Mouse (Mus musculus): Measurements from ENCODE around the gene Kcp. TPM values are rescaled to one million over a fixed set of nuclear protein-coding genes. Genes with fewer than 3 reads are reported as not detected.

Kcp gene
- total RNA-seq (2017), result not detected in 2 replicates

DNA sequence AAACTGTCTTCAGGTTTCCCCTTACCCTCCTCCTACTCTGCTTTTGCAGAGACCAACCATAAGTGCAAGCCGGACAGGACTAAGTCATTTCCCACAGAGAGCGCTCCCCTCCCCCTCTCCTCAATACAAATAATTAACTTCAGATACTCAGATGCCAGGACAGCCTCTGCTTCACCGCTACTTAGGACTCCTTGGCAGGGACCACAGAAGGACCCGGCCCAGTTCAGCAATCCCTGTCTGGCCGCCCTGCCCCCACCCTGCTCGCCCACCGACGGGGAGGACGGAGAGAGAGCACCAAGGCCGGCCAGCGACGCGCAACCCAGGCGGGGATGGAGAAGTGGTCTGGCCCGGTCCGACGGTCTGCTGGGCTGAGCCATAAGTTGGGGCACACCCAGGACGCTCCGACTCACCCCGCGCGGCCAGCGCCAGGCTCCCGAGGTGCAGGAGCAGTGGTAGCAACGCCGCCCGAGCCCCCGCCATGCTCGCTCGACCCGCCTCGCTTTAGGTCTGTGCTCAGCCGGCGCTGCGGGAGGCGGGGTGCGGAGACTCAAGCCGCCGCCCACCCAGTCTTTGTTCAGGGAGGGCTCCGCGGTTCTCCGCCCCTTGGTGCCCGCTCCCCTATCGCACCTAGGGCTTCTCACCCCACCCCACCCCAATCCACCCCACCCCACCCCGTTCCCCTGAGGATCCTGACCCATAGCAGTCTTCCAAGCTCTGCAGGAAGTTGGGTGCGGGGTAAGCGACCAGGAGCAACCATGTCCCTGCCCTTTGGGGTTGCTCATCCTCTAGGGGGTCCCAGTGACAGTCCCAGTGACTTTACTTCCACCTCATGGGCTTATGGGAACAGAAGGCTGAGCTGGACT is at the start of gene Kcp:
Kcp (minus strand) TSS at position 506 of the 863 bp plus-strand sequence.
- peak in 1 of 2 experiments; percentile 43; a peak in 1 of 4 replicates for ATAC-seq (replicated peaks in 1 of 2; ENCODE audit: insufficient read depth in 1 of 2, low FRiP score in 2 of 2, low TSS enrichment in 1 of 2, low read depth in 1 of 2, poor library complexity in 2 of 2, severe bottlenecking in 2 of 2)

DNA sequence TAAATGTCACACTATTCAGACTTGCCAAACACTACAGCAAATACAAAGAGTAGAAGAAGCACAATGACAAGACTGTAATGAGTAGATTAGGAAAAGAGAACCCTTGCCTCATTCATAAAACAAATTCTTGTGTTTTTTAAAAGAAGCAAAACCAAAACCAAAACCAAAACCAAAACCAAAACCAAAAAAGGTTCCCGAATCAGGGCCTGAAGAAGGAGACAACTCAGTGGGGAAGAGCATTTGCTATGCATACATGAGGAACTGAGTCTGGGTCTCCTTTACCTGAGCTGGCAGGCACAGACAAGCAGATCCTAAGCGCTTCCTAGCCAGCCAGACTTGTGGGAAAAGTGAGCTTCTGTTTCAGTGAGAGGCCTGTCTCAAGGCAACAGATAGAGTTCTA is 49.4 kb upstream of the Kcp start:
- no peak for ATAC-seq (replicated peaks in 1 of 2; ENCODE audit: insufficient read depth in 1 of 2, low FRiP score in 2 of 2, low TSS enrichment in 1 of 2, low read depth in 1 of 2, poor library complexity in 2 of 2, severe bottlenecking in 2 of 2)

DNA sequence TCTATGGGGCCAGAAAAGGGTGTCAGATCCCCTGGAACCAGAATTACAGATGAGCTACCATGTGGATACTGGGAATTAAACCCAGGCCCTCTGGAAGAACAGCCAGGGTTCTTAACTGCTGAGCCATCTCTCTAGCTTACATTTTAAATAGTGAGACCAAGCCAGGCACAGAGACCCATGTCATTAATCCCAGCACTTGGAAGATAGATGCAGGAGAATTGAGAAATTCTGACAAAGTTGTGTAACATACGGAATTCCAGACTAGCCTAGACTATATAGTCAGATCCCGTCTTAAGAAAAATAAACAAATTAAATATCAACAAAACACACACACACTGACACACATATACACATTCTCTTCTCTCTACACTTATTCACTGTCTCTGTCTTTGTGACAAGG is 44.8 kb upstream of the Kcp start:
- no peak for ATAC-seq (replicated peaks in 1 of 2; ENCODE audit: insufficient read depth in 1 of 2, low FRiP score in 2 of 2, low TSS enrichment in 1 of 2, low read depth in 1 of 2, poor library complexity in 2 of 2, severe bottlenecking in 2 of 2)

DNA sequence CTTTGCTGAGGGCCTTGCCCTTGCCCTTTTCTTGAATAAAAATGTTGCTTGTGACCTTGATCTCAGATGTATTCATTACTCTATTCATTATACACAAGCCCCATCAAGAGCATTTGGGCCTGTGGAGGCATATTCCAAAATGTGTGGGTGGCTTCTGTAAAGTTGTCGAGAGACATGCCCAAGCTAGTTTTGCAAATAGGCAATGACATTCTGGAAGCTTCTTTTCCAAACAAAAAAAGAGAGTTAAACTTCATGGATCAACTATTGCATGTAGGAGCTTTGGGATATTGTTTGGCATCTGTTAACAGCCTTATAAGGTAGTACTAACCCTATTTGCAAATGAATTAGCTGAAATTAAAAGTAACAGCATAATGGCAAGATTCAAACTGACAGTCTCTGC is 40.3 kb upstream of the Kcp start:
- ATAC-seq (replicated peaks in 1 of 2; ENCODE audit: insufficient read depth in 1 of 2, low FRiP score in 2 of 2, low TSS enrichment in 1 of 2, low read depth in 1 of 2, poor library complexity in 2 of 2, severe bottlenecking in 2 of 2), result no peak

DNA sequence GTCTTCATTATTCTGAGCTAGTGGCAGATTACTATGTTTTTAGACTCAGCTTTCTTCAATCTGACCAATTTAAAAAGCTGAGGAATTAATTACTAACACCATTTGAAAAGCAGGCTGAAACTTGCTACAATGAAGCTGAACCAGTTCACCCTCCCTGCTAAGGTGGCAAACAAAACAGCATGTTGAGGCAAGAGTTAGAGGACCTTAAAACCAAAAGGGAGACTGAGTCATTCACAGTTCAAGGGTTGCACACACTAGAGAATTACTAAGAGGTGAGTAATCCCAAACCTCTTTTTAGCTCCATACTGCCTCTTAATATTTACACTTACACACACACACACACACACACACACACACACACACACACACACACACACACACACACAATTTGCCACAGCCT is 39.8 kb upstream of the Kcp start:
- no peak for ATAC-seq (replicated peaks in 1 of 2; ENCODE audit: insufficient read depth in 1 of 2, low FRiP score in 2 of 2, low TSS enrichment in 1 of 2, low read depth in 1 of 2, poor library complexity in 2 of 2, severe bottlenecking in 2 of 2)

DNA sequence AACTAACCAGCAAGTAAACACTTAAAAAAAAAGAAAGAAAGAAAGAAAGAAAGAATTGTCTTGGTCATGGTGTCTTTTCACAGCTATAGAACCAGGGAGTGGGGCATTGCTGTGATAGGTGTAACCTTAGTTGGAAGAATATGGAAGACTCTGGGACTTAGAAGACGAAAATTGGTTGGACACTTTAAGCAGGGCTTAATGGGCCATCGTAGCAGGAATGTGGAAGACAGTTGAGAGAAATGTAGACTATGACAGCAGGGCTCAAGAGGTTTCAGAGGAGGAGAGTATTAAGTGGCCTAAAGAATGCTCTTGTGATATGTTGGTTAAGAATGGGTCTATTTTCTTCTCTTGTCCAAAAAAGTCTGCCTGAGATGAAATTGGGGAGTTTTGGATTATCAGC is 37.9 kb upstream of the Kcp start:
- no peak for ATAC-seq (replicated peaks in 1 of 2; ENCODE audit: insufficient read depth in 1 of 2, low FRiP score in 2 of 2, low TSS enrichment in 1 of 2, low read depth in 1 of 2, poor library complexity in 2 of 2, severe bottlenecking in 2 of 2)

DNA sequence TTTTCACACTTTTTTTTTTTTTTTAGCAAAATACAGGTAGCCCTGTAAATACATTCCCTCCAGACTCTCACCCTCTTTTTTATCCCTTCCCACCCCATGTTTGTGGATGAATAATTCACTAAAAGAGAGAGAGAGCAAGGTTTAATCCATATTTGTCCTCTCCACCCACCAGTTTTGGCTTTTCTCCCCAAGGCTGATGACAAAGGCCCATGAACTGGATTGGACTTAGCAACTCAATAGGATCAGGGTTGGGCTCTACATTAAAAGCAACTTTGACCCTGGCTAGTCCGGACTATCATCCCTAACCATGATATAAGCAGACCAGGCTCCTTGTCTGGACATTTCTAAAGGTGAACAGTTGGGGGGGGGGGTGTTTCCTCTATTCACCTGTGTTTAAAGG is 33.2 kb upstream of the Kcp start:
- ATAC-seq (replicated peaks in 1 of 2; ENCODE audit: insufficient read depth in 1 of 2, low FRiP score in 2 of 2, low TSS enrichment in 1 of 2, low read depth in 1 of 2, poor library complexity in 2 of 2, severe bottlenecking in 2 of 2), result no peak

DNA sequence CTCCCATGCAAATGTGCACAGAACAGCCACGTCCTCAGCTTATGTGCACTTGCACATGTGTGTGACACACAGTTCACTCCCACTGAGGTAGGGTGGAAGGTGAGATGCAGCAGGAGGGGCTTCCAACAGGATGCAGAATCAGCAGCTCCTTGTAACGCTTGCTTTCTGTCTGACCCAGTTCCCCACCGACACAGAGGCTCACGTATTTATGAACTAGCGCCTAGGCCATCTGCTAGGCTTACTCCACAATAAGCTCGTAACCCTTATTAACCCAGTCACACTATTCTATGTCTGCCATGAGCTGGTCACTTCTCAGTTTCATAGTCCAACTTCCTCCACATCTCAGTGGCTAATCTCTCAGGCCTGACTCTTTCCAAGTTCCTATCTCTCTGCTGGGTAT is 32.5 kb upstream of the Kcp start:
- ATAC-seq (replicated peaks in 1 of 2; ENCODE audit: insufficient read depth in 1 of 2, low FRiP score in 2 of 2, low TSS enrichment in 1 of 2, low read depth in 1 of 2, poor library complexity in 2 of 2, severe bottlenecking in 2 of 2), result no peak

DNA sequence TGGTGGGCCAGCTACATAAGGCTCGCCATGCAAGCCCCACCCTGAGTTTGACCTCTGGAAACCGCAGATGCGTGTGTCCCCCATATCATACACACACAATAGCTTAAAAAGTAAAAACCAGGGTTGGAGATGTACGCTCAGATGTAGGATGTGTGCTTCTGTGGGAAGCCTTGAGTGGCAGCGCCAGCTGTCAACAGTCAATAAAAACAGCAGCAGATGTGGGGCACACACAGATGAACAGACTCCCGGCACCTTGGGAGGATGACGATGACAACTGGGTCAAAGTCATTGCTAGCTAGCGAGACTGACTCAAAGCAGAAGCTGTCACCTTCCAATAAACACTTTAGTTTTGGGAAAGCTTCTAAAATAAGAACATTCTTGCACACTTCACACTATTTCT is 31.8 kb upstream of the Kcp start:
- ATAC-seq (replicated peaks in 1 of 2; ENCODE audit: insufficient read depth in 1 of 2, low FRiP score in 2 of 2, low TSS enrichment in 1 of 2, low read depth in 1 of 2, poor library complexity in 2 of 2, severe bottlenecking in 2 of 2), result no peak

DNA sequence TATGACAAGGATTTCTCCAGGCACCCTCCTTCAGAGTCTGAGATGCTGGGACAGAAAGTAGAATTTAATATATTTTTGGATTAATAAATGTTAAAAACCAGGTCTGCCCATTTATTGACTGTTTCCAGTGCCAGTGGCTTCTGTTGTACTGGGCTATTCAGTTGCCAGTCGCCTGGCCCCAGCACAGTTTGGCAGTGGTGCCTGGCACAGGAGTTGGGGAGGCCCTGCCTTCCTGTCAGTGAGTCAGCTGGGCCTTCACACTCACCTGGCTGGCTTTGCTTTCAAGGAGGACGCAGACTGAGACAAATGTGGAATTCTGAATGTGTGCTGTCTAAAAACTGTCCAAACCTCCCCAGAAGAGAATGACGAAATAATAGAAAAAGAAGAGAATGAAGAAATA is 29.5 kb upstream of the Kcp start:
- ATAC-seq (replicated peaks in 1 of 2; ENCODE audit: insufficient read depth in 1 of 2, low FRiP score in 2 of 2, low TSS enrichment in 1 of 2, low read depth in 1 of 2, poor library complexity in 2 of 2, severe bottlenecking in 2 of 2), result no peak

DNA sequence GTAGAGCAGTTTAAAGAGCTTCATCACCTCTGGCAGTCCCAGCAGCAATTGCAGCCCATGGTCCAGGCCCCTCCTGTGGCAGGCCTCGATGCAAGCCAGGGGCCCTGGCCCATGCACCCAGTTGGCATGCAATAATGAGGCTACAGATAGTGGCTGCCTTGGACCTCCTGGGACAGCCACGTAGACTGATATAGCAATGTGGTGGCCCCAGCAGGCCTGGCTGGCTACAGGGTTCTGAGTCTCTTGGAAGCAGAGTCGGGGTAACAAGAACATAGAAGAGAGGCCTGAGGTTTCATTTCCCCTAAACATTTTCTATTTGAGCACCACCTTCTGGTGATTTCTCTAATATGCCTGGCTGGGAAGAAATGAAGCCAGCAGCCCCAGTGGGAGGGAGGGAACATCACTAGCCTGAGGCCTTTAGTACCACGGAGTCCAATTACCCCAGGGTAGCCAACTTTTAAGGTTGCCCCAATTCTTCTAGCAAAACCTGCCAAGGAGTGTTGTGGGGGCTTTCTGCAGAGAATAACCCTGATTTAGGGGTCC is 29.0 kb upstream of the Kcp start:
- peak; percentile 61 to 62 for ATAC-seq (replicated peaks in 1 of 2; ENCODE audit: insufficient read depth in 1 of 2, low FRiP score in 2 of 2, low TSS enrichment in 1 of 2, low read depth in 1 of 2, poor library complexity in 2 of 2, severe bottlenecking in 2 of 2)

DNA sequence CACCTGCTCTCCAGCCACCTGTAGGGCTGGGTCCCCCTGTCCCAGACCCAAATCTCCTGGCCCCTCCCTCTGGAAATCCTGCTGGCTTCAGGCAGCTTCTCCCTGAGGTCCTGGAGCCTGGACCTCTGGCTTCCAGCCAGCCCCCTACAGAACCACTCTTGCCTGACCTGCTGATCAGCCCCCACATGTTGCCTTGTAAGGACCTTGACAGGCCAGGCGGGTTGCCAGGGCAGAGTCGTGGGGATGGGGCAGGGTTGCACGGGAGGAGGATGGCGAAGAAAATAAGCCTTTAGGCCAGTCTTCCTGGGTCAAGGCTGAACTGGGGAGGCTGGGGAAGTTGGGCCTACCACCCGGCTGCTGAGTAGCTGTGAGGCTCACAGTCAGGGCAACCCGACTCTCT is 27.6 kb upstream of the Kcp start:
- ATAC-seq (replicated peaks in 1 of 2; ENCODE audit: insufficient read depth in 1 of 2, low FRiP score in 2 of 2, low TSS enrichment in 1 of 2, low read depth in 1 of 2, poor library complexity in 2 of 2, severe bottlenecking in 2 of 2), result no peak

DNA sequence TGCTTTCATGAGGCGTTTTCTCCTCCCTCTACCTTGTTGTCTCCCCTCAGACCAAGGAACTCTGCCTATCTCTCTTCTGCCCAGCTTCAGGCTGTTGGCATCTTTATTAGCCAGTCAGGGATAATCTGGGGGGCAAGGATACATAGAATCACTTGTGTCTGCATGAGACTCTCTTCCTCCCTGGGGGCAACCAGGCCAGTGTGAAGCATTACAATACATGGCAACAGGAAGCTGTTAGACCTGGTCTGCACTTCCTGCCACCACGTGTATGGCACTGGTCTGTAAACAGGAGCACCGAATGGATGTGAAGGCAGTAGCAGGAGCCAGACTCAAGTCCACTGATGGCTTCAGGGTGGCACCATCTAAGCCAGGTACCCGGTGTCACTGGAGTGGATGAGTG is 22.3 kb upstream of the Kcp start:
- no peak for ATAC-seq (replicated peaks in 1 of 2; ENCODE audit: insufficient read depth in 1 of 2, low FRiP score in 2 of 2, low TSS enrichment in 1 of 2, low read depth in 1 of 2, poor library complexity in 2 of 2, severe bottlenecking in 2 of 2)

DNA sequence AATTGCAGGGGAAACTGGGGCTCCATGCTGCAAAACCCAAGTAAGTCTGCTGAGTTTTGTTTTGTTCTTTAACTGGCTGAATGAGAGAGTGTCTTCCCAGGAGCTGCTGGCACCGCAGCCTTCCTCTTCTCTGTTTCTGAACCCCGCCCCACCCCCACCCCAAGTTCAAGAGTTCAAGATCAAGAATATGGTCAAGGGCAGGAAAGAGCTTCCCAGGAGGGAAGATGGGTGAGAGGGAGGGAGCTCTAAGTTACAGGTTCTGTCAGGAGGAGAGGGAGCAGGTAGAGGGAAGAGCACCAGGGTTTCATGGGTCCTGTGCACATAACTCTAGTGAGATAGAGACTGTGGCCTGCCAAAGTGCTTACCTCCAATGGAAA is 21.7 kb upstream of the Kcp start:
- ATAC-seq (replicated peaks in 1 of 2; ENCODE audit: insufficient read depth in 1 of 2, low FRiP score in 2 of 2, low TSS enrichment in 1 of 2, low read depth in 1 of 2, poor library complexity in 2 of 2, severe bottlenecking in 2 of 2), result 0 out of 4 replicates have a peak, but pooled peaks of 1 of the 2 experiments have one; percentile 2

DNA sequence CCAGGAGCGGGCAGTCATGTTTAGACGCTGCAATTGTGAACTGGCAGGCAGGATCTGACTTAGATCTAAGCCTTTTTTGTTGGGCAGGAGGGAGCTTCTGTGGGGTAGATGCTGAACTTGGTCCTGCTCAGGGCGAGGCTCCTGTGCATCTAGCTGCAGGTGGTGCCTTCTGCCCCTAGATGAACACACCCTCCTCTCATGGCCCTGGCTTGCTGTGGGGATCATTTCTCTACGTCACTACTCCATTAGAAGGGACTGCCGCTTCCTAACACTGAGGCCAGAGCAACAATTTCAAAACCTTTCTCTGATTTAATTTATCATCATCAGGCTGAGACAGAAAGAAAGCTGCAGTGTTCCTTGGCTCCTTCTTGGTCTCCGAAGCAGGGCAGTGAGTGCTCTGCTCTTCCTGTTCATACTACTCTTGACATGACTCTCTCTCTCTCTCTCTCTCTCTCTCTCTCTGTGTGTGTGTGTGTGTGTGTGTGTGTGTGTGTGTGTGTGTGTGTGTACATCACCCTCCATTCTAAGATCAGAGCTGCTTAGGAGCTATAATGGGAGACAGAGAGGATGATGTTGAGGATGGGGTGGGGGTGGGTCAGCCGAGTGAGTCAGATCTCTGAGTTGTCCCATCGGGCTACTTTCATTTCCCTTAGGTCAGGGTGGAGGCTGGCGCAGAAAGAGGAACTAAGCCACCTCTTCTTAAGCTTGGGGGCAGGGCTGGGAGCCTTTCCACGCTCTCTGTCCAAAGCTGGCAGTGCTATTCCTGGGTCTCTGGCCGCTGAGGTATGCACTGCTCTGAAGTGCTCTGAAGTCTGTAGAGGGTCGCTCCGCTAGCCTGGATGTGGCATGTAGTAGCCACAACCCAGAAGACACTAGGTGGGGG is 21.1 kb upstream of the Kcp start:
- ATAC-seq (replicated peaks in 1 of 2; ENCODE audit: insufficient read depth in 1 of 2, low FRiP score in 2 of 2, low TSS enrichment in 1 of 2, low read depth in 1 of 2, poor library complexity in 2 of 2, severe bottlenecking in 2 of 2), result peak; percentile 83 to 86

DNA sequence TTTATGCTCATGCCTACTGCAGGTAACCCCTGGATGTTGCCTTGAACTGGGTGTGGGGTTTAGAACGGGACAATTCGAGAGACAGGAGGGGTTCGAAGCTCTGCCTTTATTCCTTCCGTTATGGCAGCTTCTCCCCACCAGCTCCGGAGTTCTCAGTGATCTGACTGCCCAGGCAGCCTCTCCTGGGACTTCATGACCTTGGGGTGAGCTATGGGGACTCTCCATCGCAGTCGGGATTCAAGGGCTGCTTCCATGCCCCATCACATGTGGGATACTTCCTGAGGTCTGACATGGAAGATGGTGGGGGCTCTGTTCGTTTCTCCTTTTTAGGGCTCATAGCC is 20.4 kb upstream of the Kcp start:
- ATAC-seq (replicated peaks in 1 of 2; ENCODE audit: insufficient read depth in 1 of 2, low FRiP score in 2 of 2, low TSS enrichment in 1 of 2, low read depth in 1 of 2, poor library complexity in 2 of 2, severe bottlenecking in 2 of 2), result no peak

DNA sequence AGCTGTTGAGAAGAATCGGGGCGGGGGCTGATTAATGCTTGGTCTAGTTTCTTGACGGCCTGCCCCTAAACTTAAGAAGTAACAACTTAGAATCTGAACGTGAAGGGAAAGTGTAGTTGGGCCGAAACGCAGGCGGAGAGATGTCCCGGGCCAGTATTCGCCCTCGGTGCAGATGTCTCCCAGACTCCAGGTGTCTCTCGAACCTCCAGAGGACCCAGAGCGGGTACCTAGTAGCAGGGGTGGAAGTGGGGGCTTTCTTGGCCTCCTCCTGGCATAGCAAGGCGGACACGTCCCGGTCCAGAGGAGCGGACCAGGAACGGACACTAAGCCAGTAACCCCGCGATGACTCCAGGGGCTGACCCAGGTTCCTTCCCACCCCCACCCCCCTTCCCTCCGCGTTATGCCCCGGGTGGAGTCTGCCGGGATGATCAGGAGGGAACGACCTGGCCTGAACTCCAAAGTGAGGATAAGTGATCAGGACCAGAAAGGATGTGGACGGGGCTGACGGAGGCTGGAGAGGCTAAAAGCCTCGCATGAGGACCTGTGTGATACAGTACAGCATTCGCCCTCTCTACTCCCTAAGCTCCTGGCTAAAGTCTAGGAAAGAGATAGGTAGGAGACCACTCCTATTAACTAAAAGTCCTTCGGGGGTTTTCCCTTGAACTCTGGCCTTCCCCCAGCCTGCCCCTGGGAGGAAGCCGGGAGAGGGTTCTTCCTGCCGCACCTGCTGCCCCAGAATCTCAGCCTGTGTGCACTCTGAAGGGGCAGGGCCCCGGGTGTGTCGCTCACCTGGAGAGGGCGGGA is 19.8 kb upstream of the Kcp start:
- ATAC-seq (replicated peaks in 1 of 2; ENCODE audit: insufficient read depth in 1 of 2, low FRiP score in 2 of 2, low TSS enrichment in 1 of 2, low read depth in 1 of 2, poor library complexity in 2 of 2, severe bottlenecking in 2 of 2), result no peak

All from hematopoietic stem cell, adult 5-6 weeks (primary cell).